In the genomic region with DNA sequence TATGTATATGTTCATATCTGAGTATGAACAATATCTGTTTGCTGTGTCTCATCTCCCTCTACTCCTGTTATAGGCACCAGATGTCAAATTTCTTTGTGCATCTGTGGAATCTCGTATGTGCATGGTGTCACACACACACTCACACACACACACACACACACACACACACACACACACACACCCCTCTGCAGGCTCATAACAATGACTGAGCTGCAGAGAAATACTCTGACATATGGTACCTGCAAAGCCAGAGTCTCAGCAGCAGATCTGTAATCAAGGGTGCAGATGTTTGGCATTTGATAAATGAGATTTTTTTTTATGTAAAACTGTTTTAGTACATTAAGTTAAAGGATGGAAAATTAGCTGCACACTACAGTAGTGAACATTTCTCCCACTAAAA, we compare ENCODE assay signal across 17 mouse cellular contexts.
"Had no signal": no experiment of that assay in that cellular context is flagged by ENCODE, and none has a peak within 500 bp of the region (broad histone marks: within the 10 kb centered on the region; RNA-seq: fewer than 3 reads in every experiment).

No protein-coding gene starts in this region.

- H3K9me3 ChIP-seq: liver, embryonic 13.5 days; liver, embryonic 15.5 days; lung, embryonic 15.5 days; megakaryocyte, embryonic 14.5 days; midbrain, embryonic 12.5 days; midbrain, embryonic 15.5 days; stomach, embryonic 15.5 days had no signal

- ATAC-seq: liver, postnatal 0 days; lung, postnatal 0 days; midbrain, embryonic 15.5 days had no signal

- H3K4me1 ChIP-seq: liver, embryonic 13.5 days; liver, embryonic 15.5 days; lung, embryonic 15.5 days; megakaryocyte, embryonic 14.5 days; midbrain, embryonic 12.5 days; stomach, embryonic 15.5 days had no signal

- H3K27me3 ChIP-seq: liver, embryonic 13.5 days; liver, embryonic 15.5 days; lung, embryonic 15.5 days; megakaryocyte, embryonic 14.5 days; midbrain, embryonic 12.5 days; midbrain, embryonic 15.5 days; stomach, embryonic 15.5 days had no signal

- H3K4me3 ChIP-seq: liver, embryonic 13.5 days; liver, embryonic 15.5 days; lung, embryonic 15.5 days; megakaryocyte, embryonic 14.5 days; midbrain, embryonic 12.5 days; midbrain, embryonic 15.5 days; stomach, embryonic 15.5 days had no signal

- H3K27ac ChIP-seq: liver, embryonic 13.5 days; liver, embryonic 15.5 days; lung, embryonic 15.5 days; macrophage; midbrain, embryonic 12.5 days; midbrain, embryonic 15.5 days; stomach, embryonic 15.5 days had no signal

- DNase-seq: liver, embryonic 13.5 days; liver, postnatal 0 days; lung, adult 2 months; lung, postnatal 14 days; lung, postnatal 36 days; right cerebral cortex, postnatal 14 days; thymus, adult 18-20 months; thymus, postnatal 14 days; thymus, postnatal 36 days had no signal

- H3K4me2 ChIP-seq: liver, embryonic 13.5 days; liver, embryonic 15.5 days; lung, embryonic 15.5 days; midbrain, embryonic 12.5 days; midbrain, embryonic 15.5 days; stomach, embryonic 15.5 days had no signal

- H3K9ac ChIP-seq: liver, embryonic 13.5 days; liver, embryonic 15.5 days; liver, postnatal 0 days; lung, embryonic 15.5 days; midbrain, embryonic 12.5 days; midbrain, embryonic 15.5 days; stomach, embryonic 15.5 days had no signal

- H3K36me3 ChIP-seq: liver, embryonic 13.5 days; liver, embryonic 15.5 days; lung, embryonic 15.5 days; midbrain, embryonic 12.5 days; midbrain, embryonic 15.5 days; stomach, embryonic 15.5 days had no signal
